Mouse (Mus musculus) megakaryocyte, embryonic 14.5 days (primary cell): ENCODE results near the gene Ndufs5. TPM values are rescaled to one million over a fixed set of nuclear protein-coding genes. Genes with fewer than 3 reads are reported as not detected.
A peak's percentile ranks its signal among the peaks of the same experiment; 100 is the strongest.

Experiments
- H3K27me3 ChIP-seq: replicated peaks from 2 replicates; pipeline ENCODE3; 2012; ENCODE audit warnings: inconsistent platforms
- H3K36me3 ChIP-seq: replicated peaks from 2 replicates; pipeline ENCODE3; 2012; ENCODE audit warnings: low read length, inconsistent platforms, mixed read lengths
- H3K4me1 ChIP-seq: 2 replicates; pipeline ENCODE4 v1.6.1; 2012; ENCODE audit warnings: inconsistent platforms
- H3K4me3 ChIP-seq: replicated peaks from 2 replicates; pipeline ENCODE3; 2012; ENCODE audit warnings: moderate library complexity, mild to moderate bottlenecking, inconsistent platforms
- H3K9me3 ChIP-seq: 2 replicates; pipeline ENCODE4 v1.6.1; 2012; ENCODE audit warnings: inconsistent platforms
- FLI1 ChIP-seq: IDR thresholded peaks from 2 replicates; pipeline ENCODE4 v1.6.1; 2012; ENCODE audit warnings: low read length, inconsistent platforms, mixed read lengths
- GATA1 ChIP-seq: IDR thresholded peaks from 3 replicates; pipeline ENCODE4 v1.6.1; 2012; ENCODE audit warnings: mixed read lengths, low read length, inconsistent platforms, borderline replicate concordance
- polyA plus RNA-seq: library from polyadenylated mRNA; stranded (reverse); fragments of >175 nt; gene quantifications from 2 replicates; pipeline ENCODE4 v1.2.3, GENCODE M21; 2012; ENCODE audit warnings: low replicate concordance; ENCODE audit not compliant: insufficient read depth

The Ndufs5 gene
- polyA plus RNA-seq, 1 experiment, result 79.5 TPM

DNA sequence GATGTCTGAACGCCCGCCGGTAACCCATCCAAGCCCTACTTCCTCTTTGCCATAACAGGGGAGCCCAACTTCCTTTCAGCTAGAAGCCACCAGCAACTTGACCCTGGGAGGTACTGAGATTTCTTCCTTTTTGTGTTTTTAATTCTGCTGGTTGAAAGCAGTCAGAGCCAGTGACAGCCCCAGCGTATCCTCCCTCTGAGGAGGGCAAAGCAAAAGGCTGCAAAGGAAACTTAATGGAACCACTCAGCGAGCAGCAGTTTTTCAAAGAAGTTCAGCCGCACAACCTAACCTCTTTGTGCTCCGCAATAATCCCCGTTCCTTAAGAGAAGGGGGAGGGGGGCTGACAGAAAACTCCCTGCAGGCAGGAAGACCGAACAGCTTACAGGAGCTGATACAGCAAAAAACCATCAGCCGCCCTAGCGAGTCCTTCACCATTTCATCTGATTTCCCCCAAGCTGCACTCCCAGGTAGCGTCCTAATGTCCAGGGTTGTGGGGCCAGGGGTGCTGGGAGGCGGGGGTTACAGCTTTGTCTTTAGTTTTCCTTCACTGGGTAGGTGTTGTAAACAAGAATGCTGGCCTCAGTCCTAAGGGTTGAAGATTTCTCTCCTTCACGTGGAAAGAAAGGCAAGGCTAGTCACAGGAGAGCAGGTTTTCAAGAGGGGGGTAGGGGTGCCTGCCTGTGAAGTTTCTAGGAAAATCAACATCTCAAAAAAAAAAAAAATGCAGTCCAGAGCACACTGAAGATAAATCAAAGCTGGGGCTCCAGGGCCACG is 54.9 kb downstream of the Ndufs5 start:
- Histone ChIP-seq H3K4me1 (peaks cover 42% of the 10 kb centered on the region), H3K36me3 (no peaks in the 10 kb centered on the region), H3K27me3 (peaks cover 57% of the 10 kb centered on the region), H3K4me3 (peak overlapping the region; percentile 94), H3K9me3 (no peaks in the 10 kb centered on the region)
- no peak for TF ChIP-seq GATA1
- no peak for TF ChIP-seq FLI1

Other genes starting within 250 kb of the Ndufs5 start
- gene Macf1, start 33.8 kb downstream of the Ndufs5 start, polyA plus RNA-seq, result 23.7 and 41.2 TPM in 2 replicates
- gene Akirin1, start 32.1 kb upstream of the Ndufs5 start, polyA plus RNA-seq, result 189 and 1,056 TPM in 2 replicates
- gene Rhbdl2, start 69.7 kb upstream of the Ndufs5 start, polyA plus RNA-seq, result not detected in 2 replicates
- gene 4933427I04Rik, start 141.5 kb upstream of the Ndufs5 start, polyA plus RNA-seq, result not detected in 2 replicates
- gene Mycbp, start 186.6 kb upstream of the Ndufs5 start, polyA plus RNA-seq, result 1.8 and 47.7 TPM in 2 replicates
- 5.8 and 10.4 TPM in 2 replicates for gene Rragc, start 199.2 kb upstream of the Ndufs5 start, polyA plus RNA-seq
- gene 4930535I16Rik, start 199.8 kb upstream of the Ndufs5 start, polyA plus RNA-seq, result not detected in 2 replicates